Mouse (Mus musculus): ENCODE measurements around the gene Pde4d. TPM values are rescaled to one million over a fixed set of nuclear protein-coding genes. Genes with fewer than 3 reads are reported as not detected.

Gene Pde4d
- polyA plus RNA-seq, 1 experiment from 2014 or later, result 18.6 TPM

GRCm38 (mm10) chr13:109208607-109209006 is 758.9 kb downstream of the Pde4d start:
- no peaks in the 10 kb centered on the region for H3K4me1 ChIP-seq (replicated peaks; ENCODE audit: control insufficient read depth, insufficient read depth, low read length)
- H3K9me3 ChIP-seq (ENCODE audit: control insufficient read depth, low read length), result no peaks in the 10 kb centered on the region
- ATAC-seq (replicated peaks; ENCODE audit: low FRiP score, low TSS enrichment, low read depth), result no peak
- no peak overlapping the region for H3K4me2 ChIP-seq (ENCODE audit: low read length)
- no peaks in the 10 kb centered on the region for H3K36me3 ChIP-seq (ENCODE audit: control insufficient read depth, insufficient read depth, low read length)
- no peak overlapping the region for H3K4me3 ChIP-seq (ENCODE audit: low read depth, low read length)
- H3K27me3 ChIP-seq (replicated peaks; ENCODE audit: control insufficient read depth, insufficient read depth, low read length), result no peaks in the 10 kb centered on the region
- no peak for DNase-seq (ENCODE audit: low spot score)
- no peak overlapping the region for H3K27ac ChIP-seq (ENCODE audit: low read depth)
- WGBS, result 94% methylated on average over 16 of the region's 16 CpGs
- H3K9ac ChIP-seq (ENCODE audit: low read length), result no peak overlapping the region

GRCm38 (mm10) chr13:109209413-109209812 is 759.7 kb downstream of the Pde4d start:
- H3K9ac ChIP-seq (ENCODE audit: low read length), result no peak overlapping the region
- no peak overlapping the region for H3K4me2 ChIP-seq (ENCODE audit: low read length)
- ATAC-seq (replicated peaks; ENCODE audit: low FRiP score, low TSS enrichment, low read depth), result no peak
- H3K36me3 ChIP-seq (ENCODE audit: control insufficient read depth, insufficient read depth, low read length), result no peaks in the 10 kb centered on the region
- no peaks in the 10 kb centered on the region for H3K4me1 ChIP-seq (replicated peaks; ENCODE audit: control insufficient read depth, insufficient read depth, low read length)
- H3K27me3 ChIP-seq (replicated peaks; ENCODE audit: control insufficient read depth, insufficient read depth, low read length), result no peaks in the 10 kb centered on the region
- H3K4me3 ChIP-seq (ENCODE audit: low read depth, low read length), result no peak overlapping the region
- H3K27ac ChIP-seq (ENCODE audit: low read depth), result no peak overlapping the region
- H3K9me3 ChIP-seq (ENCODE audit: control insufficient read depth, low read length), result no peaks in the 10 kb centered on the region
- DNase-seq (ENCODE audit: low spot score), result no peak
- WGBS, result 71% methylated on average over 6 of the region's 6 CpGs

- no peak overlapping the region for H3K9ac ChIP-seq (ENCODE audit: low read length)
- no peak overlapping the region for H3K27ac ChIP-seq (ENCODE audit: low read depth)
- no peaks in the 10 kb centered on the region for H3K36me3 ChIP-seq (ENCODE audit: control insufficient read depth, insufficient read depth, low read length)
- H3K4me2 ChIP-seq (ENCODE audit: low read length), result no peak overlapping the region
- no peak; the same call in 1 of the 2 replicates for ATAC-seq (replicated peaks; ENCODE audit: low FRiP score, low TSS enrichment, low read depth)
- no peaks in the 10 kb centered on the region for H3K27me3 ChIP-seq (replicated peaks; ENCODE audit: control insufficient read depth, insufficient read depth, low read length)
- no peaks in the 10 kb centered on the region for H3K4me1 ChIP-seq (replicated peaks; ENCODE audit: control insufficient read depth, insufficient read depth, low read length)
- DNase-seq (ENCODE audit: low spot score), result peak; percentile 95
- H3K9me3 ChIP-seq (ENCODE audit: control insufficient read depth, low read length), result no peaks in the 10 kb centered on the region
- no peak overlapping the region for H3K4me3 ChIP-seq (ENCODE audit: low read depth, low read length)
- 3% methylated on average over 4 of the region's 4 CpGs for WGBS
Observed at GRCm38 (mm10) chr13:109210403-109210802, 760.7 kb downstream of the Pde4d start.

GRCm38 (mm10) chr13:109211471-109211870 is 761.7 kb downstream of the Pde4d start:
- Histone ChIP-seq H3K4me3 (ENCODE audit: low read depth, low read length) (no peak overlapping the region), H3K9ac (ENCODE audit: low read length) (no peak overlapping the region), H3K36me3 (ENCODE audit: control insufficient read depth, insufficient read depth, low read length) (no peaks in the 10 kb centered on the region), H3K27ac (ENCODE audit: low read depth) (no peak overlapping the region), H3K4me1 (replicated peaks; ENCODE audit: control insufficient read depth, insufficient read depth, low read length) (no peaks in the 10 kb centered on the region), H3K9me3 (ENCODE audit: control insufficient read depth, low read length) (no peaks in the 10 kb centered on the region), H3K4me2 (ENCODE audit: low read length) (peak overlapping the region; percentile 41), H3K27me3 (replicated peaks; ENCODE audit: control insufficient read depth, insufficient read depth, low read length) (no peaks in the 10 kb centered on the region)
- DNase-seq (ENCODE audit: low spot score), result no peak
- no peak for ATAC-seq (replicated peaks; ENCODE audit: low FRiP score, low TSS enrichment, low read depth)
- 54% methylated on average over 8 of the region's 8 CpGs for WGBS

- Histone ChIP-seq H3K4me2 (ENCODE audit: low read length) (peak overlapping the region; percentile 41), H3K36me3 (ENCODE audit: control insufficient read depth, insufficient read depth, low read length) (no peaks in the 10 kb centered on the region), H3K27me3 (replicated peaks; ENCODE audit: control insufficient read depth, insufficient read depth, low read length) (no peaks in the 10 kb centered on the region), H3K9me3 (ENCODE audit: control insufficient read depth, low read length) (no peaks in the 10 kb centered on the region), H3K4me1 (replicated peaks; ENCODE audit: control insufficient read depth, insufficient read depth, low read length) (no peaks in the 10 kb centered on the region), H3K4me3 (ENCODE audit: low read depth, low read length) (peak overlapping the region; percentile 15; the same call in 1 of the 2 replicates), H3K27ac (ENCODE audit: low read depth) (no peak overlapping the region), H3K9ac (ENCODE audit: low read length) (no peak overlapping the region)
- WGBS, result 46% methylated on average over 16 of the region's 16 CpGs
- ATAC-seq (replicated peaks; ENCODE audit: low FRiP score, low TSS enrichment, low read depth), result no peak
- no peak for DNase-seq (ENCODE audit: low spot score)
Observed at GRCm38 (mm10) chr13:109211941-109212487, 762.3 kb downstream of the Pde4d start.

GRCm38 (mm10) chr13:109212788-109213473 is 763.2 kb downstream of the Pde4d start:
- no peak overlapping the region for H3K9ac ChIP-seq (ENCODE audit: low read length)
- no peaks in the 10 kb centered on the region for H3K4me1 ChIP-seq (replicated peaks; ENCODE audit: control insufficient read depth, insufficient read depth, low read length)
- no peaks in the 10 kb centered on the region for H3K9me3 ChIP-seq (ENCODE audit: control insufficient read depth, low read length)
- WGBS, result 24% methylated on average over 12 of the region's 13 CpGs
- DNase-seq (ENCODE audit: low spot score), result no peak
- H3K27ac ChIP-seq (ENCODE audit: low read depth), result no peak overlapping the region
- peak overlapping the region; percentile 41 for H3K4me2 ChIP-seq (ENCODE audit: low read length)
- H3K4me3 ChIP-seq (ENCODE audit: low read depth, low read length), result 0 out of 2 replicates have a peak overlapping the region, but pooled peaks have one; percentile 6
- peak; percentile 58; the same call in 1 of the 2 replicates for ATAC-seq (replicated peaks; ENCODE audit: low FRiP score, low TSS enrichment, low read depth)
- no peaks in the 10 kb centered on the region for H3K36me3 ChIP-seq (ENCODE audit: control insufficient read depth, insufficient read depth, low read length)
- H3K27me3 ChIP-seq (replicated peaks; ENCODE audit: control insufficient read depth, insufficient read depth, low read length), result no peaks in the 10 kb centered on the region

GRCm38 (mm10) chr13:109219019-109219725 is 769.4 kb downstream of the Pde4d start:
- peak; percentile 33 for DNase-seq (ENCODE audit: low spot score)
- 78% methylated on average over 8 of the region's 8 CpGs for WGBS
- H3K9ac ChIP-seq (ENCODE audit: low read length), result no peak overlapping the region
- no peak overlapping the region for H3K27ac ChIP-seq (ENCODE audit: low read depth)
- ATAC-seq (replicated peaks; ENCODE audit: low FRiP score, low TSS enrichment, low read depth), result no peak
- H3K9me3 ChIP-seq (ENCODE audit: control insufficient read depth, low read length), result no peaks in the 10 kb centered on the region
- no peak overlapping the region for H3K4me2 ChIP-seq (ENCODE audit: low read length)
- H3K27me3 ChIP-seq (replicated peaks; ENCODE audit: control insufficient read depth, insufficient read depth, low read length), result no peaks in the 10 kb centered on the region
- no peaks in the 10 kb centered on the region for H3K4me1 ChIP-seq (replicated peaks; ENCODE audit: control insufficient read depth, insufficient read depth, low read length)
- H3K4me3 ChIP-seq (ENCODE audit: low read depth, low read length), result no peak overlapping the region
- no peaks in the 10 kb centered on the region for H3K36me3 ChIP-seq (ENCODE audit: control insufficient read depth, insufficient read depth, low read length)

- peak overlapping the region; percentile 56 for H3K4me2 ChIP-seq (ENCODE audit: low read length)
- H3K27me3 ChIP-seq (replicated peaks; ENCODE audit: control insufficient read depth, insufficient read depth, low read length), result no peaks in the 10 kb centered on the region
- 0 out of 2 replicates have a peak overlapping the region, but pooled peaks have one; percentile 10 for H3K4me3 ChIP-seq (ENCODE audit: low read depth, low read length)
- no peaks in the 10 kb centered on the region for H3K36me3 ChIP-seq (ENCODE audit: control insufficient read depth, insufficient read depth, low read length)
- no peak overlapping the region for H3K27ac ChIP-seq (ENCODE audit: low read depth)
- DNase-seq (ENCODE audit: low spot score) (peak; percentile 68), ATAC-seq (replicated peaks; ENCODE audit: low FRiP score, low TSS enrichment, low read depth) (peak; percentile 82)
- no peak overlapping the region for H3K9ac ChIP-seq (ENCODE audit: low read length)
- H3K9me3 ChIP-seq (ENCODE audit: control insufficient read depth, low read length), result no peaks in the 10 kb centered on the region
- 22% methylated on average over 8 of the region's 8 CpGs for WGBS
- H3K4me1 ChIP-seq (replicated peaks; ENCODE audit: control insufficient read depth, insufficient read depth, low read length), result peaks cover 13% of the 10 kb centered on the region
Observed at GRCm38 (mm10) chr13:109228967-109229617, 779.3 kb downstream of the Pde4d start.
